Mouse (Mus musculus) heart, embryonic 14.5 days (tissue): Measurements from ENCODE around the gene Fam196b. TPM values are rescaled to one million over a fixed set of nuclear protein-coding genes. Genes with fewer than 3 reads are reported as not detected.

Source experiments
- ATAC-seq: fragments of 200-750 bp; cut with Nextera tagmentation; 2 replicates; pipeline ENCODE4 v1.8.0; 2017; ENCODE audit warnings: low read depth, moderate TSS enrichment; ENCODE audit not compliant: insufficient number of reproducible peaks, insufficient read depth, low FRiP score
- H3K27ac ChIP-seq, 2 experiments: fragments of 200-500 bp in 1 of 2; fragments of 300-500 bp in 1 of 2; sonication (generic) in 1 of 2; replicated peaks in 1 of 2; 2 replicates each; pipeline ENCODE4 v1.5.1; 2012 to 2014; ENCODE audit warnings: low read depth in 2 of 2, low read length in 2 of 2, control low read depth in 1 of 2, mild to moderate bottlenecking in 1 of 2, mixed read lengths in 1 of 2; ENCODE audit not compliant: control insufficient read depth in 1 of 2, insufficient read depth in 1 of 2
- H3K27me3 ChIP-seq: fragments of 300-500 bp; sonication (generic); 2 replicates; pipeline ENCODE4 v1.6.1; 2014; ENCODE audit warnings: mild to moderate bottlenecking, low read length, control low read depth; ENCODE audit not compliant: control insufficient read depth, insufficient read depth
- H3K36me3 ChIP-seq: fragments of 300-500 bp; sonication (generic); 2 replicates; pipeline ENCODE4 v1.6.1; 2014; ENCODE audit warnings: mild to moderate bottlenecking, control low read depth, low read length, mixed read lengths; ENCODE audit not compliant: control insufficient read depth, insufficient read depth
- H3K4me1 ChIP-seq, 2 experiments: fragments of 200-500 bp in 1 of 2; fragments of 300-500 bp in 1 of 2; sonication (generic) in 1 of 2; 2 replicates each; pipeline ENCODE4 v1.6.1; 2012 to 2014; ENCODE audit warnings: low read length in 2 of 2, control low read depth in 1 of 2, mixed read lengths in 1 of 2; ENCODE audit not compliant: control insufficient read depth in 2 of 2, insufficient read depth in 2 of 2
- H3K4me2 ChIP-seq: fragments of 300-500 bp; sonication (generic); 2 replicates; pipeline ENCODE4 v1.6.1; 2014; ENCODE audit warnings: mild to moderate bottlenecking, low read length
- H3K4me3 ChIP-seq, 2 experiments: fragments of 200-500 bp in 1 of 2; fragments of 300-500 bp in 1 of 2; sonication (generic) in 1 of 2; 2 replicates each; pipeline ENCODE4 v1.5.1; 2012 to 2014; ENCODE audit warnings: low read length in 2 of 2, mild to moderate bottlenecking in 2 of 2, control low read depth in 1 of 2, low read depth in 1 of 2, moderate library complexity in 1 of 2; ENCODE audit not compliant: control insufficient read depth in 1 of 2, insufficient read depth in 1 of 2
- H3K9ac ChIP-seq: fragments of 300-500 bp; sonication (generic); 2 replicates; pipeline ENCODE4 v1.6.1; 2014; ENCODE audit warnings: mild to moderate bottlenecking, low read length
- H3K9me3 ChIP-seq: fragments of 300-500 bp; sonication (generic); 2 replicates; pipeline ENCODE4 v1.6.1; 2016; ENCODE audit warnings: low read length, control low read depth; ENCODE audit not compliant: control insufficient read depth
- WGBS: fragments of 180-500 bp; shearing (Covaris S2); extraction: QIAGEN DNeasy Blood & Tissue Kit; methylation state at CpG from one replicate; pipeline ENCODE4 v1.1.7; 2014; 5-methylcytosine and 5-hydroxymethylcytosine counted together
- polyA plus RNA-seq: library from polyadenylated mRNA; unstranded; fragments of >200 nt; fragmentation: Nextera tagmentation; extraction: Ambion mirVana; gene quantifications from 2 replicates; pipeline ENCODE4 v1.2.1, GENCODE M21; 2014

The Fam196b gene
- polyA plus RNA-seq, 1 experiment from 2014 or later = 0.15 TPM

DNA sequence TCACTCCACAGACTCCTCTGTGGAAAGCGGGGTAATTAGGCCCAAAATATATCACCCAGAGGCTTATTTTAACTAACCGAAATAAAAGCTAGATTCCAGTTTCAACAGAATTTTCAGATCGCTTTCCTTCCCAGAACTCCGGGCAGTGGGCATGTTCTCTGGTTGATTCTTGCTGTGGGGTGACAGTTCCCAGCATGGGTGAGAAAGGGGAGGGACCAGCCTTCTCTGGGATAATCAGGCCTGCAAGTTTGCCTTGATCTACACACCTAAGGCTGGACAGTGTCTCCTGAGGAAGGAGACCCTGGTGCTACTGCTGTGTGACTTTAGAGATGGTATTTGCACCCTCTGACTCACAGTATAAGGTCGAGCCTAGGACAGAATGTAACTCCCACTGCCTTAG, 116.7 kb downstream of the Fam196b start:
- no peak for ATAC-seq
- WGBS = 39% methylated on average over 5 of the region's 5 CpGs
- H3K27me3 ChIP-seq = no peaks in the 10 kb centered on the region
- no peaks in the 10 kb centered on the region for H3K36me3 ChIP-seq
- no peak overlapping the region for H3K9ac ChIP-seq
- no peaks in the 10 kb centered on the region for H3K9me3 ChIP-seq
- H3K4me1 ChIP-seq = no peaks in the 10 kb centered on the region
- H3K27ac ChIP-seq = no peak overlapping the region
- no peak overlapping the region for H3K4me2 ChIP-seq
- H3K4me3 ChIP-seq = no peak overlapping the region

DNA sequence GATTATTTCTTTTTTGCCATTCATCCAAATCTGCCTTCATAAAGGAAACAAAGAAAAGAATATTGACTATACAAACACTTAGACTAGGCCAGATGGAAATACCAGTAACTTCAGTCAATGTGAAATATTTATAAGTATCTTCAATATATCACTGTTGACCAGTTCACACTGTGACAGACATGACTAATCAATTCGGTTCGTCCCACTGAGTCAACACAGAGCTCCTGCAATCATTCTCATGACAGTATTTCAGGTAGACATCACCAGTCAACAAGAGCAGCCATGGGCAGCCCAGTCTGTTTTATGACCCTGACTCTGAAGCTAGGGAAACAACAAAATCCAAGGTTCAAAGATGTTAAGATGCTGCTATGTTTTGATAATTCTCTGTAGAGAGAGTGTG, 117.4 kb downstream of the Fam196b start:
- 81% methylated on average over 2 of the region's 2 CpGs for WGBS
- H3K4me2 ChIP-seq = no peak overlapping the region

DNA sequence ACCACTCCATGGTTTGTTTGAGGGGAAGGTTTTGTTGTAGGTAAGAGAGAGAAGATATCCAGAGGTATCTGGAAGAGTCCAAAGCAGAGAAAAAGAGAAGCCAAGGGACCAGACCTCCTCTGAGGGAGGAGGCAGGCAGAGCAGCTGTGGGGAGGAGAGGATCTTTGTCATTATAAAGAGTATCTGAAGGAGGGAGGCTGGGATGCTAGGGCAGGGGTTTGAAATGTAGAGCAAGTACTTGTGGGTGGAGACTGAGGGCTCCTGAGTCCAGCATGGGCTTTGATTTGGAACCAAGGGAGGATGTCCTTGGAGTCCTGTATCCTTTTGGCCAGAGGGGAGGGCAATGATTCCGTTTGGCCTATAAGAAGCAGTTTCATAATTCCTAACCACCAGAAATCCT, 122.8 kb downstream of the Fam196b start:
- 58% methylated on average over 1 of the region's 1 CpGs for WGBS
- ATAC-seq = no peak
- no peak overlapping the region for H3K4me2 ChIP-seq

More for the DNA sequence above, 117.4 kb downstream of the Fam196b start:
- ATAC-seq = no peak
- H3K27me3 ChIP-seq = no peaks in the 10 kb centered on the region
- no peaks in the 10 kb centered on the region for H3K9me3 ChIP-seq
- no peak overlapping the region for H3K27ac ChIP-seq
- no peaks in the 10 kb centered on the region for H3K4me1 ChIP-seq
- H3K9ac ChIP-seq = no peak overlapping the region
- no peak overlapping the region for H3K4me3 ChIP-seq
- H3K36me3 ChIP-seq = no peaks in the 10 kb centered on the region

DNA sequence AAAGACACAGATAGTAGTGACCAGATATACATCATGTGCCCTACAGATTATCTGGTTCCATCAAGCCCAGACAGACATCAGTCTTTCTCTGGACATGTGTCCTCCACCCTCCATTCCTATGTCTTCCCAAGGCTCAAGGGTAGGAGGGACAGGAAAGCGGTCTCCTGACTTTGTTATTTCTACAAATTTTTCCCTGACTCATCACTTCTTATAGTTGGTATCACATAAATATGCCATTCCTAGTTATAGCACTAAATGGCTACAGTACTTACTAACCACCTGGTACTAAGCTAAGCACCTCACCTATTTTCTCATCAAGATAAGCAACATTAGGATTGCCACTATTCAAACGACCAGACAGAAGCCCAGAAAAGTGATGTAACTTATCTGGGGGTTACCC, 123.8 kb downstream of the Fam196b start:
- H3K4me2 ChIP-seq = no peak overlapping the region

More for the DNA sequence above, 122.8 kb downstream of the Fam196b start:
- Histone ChIP-seq H3K27me3 (no peaks in the 10 kb centered on the region), H3K9ac (no peak overlapping the region), H3K36me3 (no peaks in the 10 kb centered on the region), H3K4me3 (no peak overlapping the region), H3K4me1 (no peaks in the 10 kb centered on the region), H3K9me3 (no peaks in the 10 kb centered on the region), H3K27ac (no peak overlapping the region)

DNA sequence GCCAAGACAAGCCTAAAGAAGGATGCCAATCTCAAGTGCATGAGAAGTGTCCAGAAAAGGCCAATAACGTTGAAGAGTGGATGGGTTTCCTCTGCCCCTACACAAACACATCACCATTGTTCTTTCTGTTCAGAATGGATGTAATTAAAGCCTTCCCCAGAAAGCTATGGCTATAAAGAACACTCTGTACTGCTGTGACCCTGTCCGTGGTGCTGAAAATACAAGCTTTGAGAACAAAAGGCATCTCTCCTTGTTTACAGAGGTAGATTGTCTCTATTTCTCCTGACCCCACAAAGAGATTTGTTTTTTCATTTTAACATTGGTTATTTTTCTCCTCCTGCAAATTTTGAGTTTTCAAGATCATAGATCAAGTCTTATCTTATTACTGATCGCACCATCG, 133.3 kb downstream of the Fam196b start:
- Histone ChIP-seq H3K27me3 (no peaks in the 10 kb centered on the region), H3K4me1 (no peaks in the 10 kb centered on the region), H3K4me3 (no peak overlapping the region), H3K36me3 (no peaks in the 10 kb centered on the region), H3K4me2 (no peak overlapping the region), H3K9me3 (no peaks in the 10 kb centered on the region), H3K27ac (no peak overlapping the region), H3K9ac (no peak overlapping the region)
- no peak for ATAC-seq
- WGBS = 46% methylated on average over 4 of the region's 4 CpGs

More for the DNA sequence above, 123.8 kb downstream of the Fam196b start:
- H3K9ac ChIP-seq = no peak overlapping the region
- H3K27me3 ChIP-seq = no peaks in the 10 kb centered on the region
- no peaks in the 10 kb centered on the region for H3K36me3 ChIP-seq
- H3K4me1 ChIP-seq = no peaks in the 10 kb centered on the region
- WGBS = 57% methylated on average over 2 of the region's 2 CpGs
- H3K9me3 ChIP-seq = no peaks in the 10 kb centered on the region
- no peak overlapping the region for H3K27ac ChIP-seq
- no peak overlapping the region for H3K4me3 ChIP-seq
- ATAC-seq = no peak

DNA sequence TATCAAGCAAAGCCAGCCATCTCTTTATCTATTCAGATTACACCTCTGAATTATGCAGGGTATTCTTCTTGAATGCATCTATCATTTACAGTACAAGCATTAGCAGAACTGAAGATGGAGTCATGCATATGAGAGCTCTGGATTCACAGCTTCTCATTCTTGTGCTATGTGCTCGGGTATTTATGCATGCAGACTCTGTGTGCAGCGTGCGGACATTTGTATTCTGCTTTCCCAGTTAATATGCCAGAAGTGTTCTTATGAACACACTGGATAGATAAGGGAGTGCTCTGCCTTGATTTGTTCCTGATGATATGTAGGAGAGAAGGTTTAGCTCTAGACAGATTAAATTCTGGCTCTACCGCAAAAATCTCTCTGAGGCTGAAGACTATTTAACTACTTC, 135.3 kb downstream of the Fam196b start:
- Histone ChIP-seq H3K4me1 (no peaks in the 10 kb centered on the region), H3K27me3 (no peaks in the 10 kb centered on the region), H3K4me3 (no peak overlapping the region), H3K4me2 (no peak overlapping the region), H3K9ac (no peak overlapping the region), H3K36me3 (no peaks in the 10 kb centered on the region), H3K9me3 (no peaks in the 10 kb centered on the region), H3K27ac (no peak overlapping the region)
- ATAC-seq = no peak
- WGBS = 80% methylated on average over 4 of the region's 4 CpGs

DNA sequence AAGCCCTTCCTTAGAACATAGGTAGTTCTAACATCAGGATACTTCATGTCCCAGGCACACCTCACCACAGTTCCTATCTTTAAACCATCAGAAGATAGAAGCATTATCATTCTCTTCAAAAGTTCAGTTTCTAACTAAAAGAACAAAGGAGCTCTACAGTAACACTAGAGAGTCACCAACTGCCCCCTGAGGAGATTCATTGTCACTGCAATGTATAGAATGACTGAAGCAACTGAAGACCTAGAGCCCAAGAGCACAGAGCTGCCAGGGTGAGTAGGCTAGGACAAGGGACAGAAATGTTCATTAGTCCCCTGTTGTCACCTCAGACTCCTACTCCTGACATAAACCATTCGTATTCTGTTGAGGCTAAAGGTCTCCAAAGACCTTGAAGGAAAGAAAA, 152.4 kb downstream of the Fam196b start:
- WGBS = 33% methylated on average over 1 of the region's 1 CpGs
- no peaks in the 10 kb centered on the region for H3K27me3 ChIP-seq
- no peak overlapping the region for H3K4me3 ChIP-seq
- H3K27ac ChIP-seq = no peak overlapping the region
- no peak for ATAC-seq
- H3K9me3 ChIP-seq = no peaks in the 10 kb centered on the region
- H3K4me1 ChIP-seq = no peaks in the 10 kb centered on the region
- no peak overlapping the region for H3K4me2 ChIP-seq
- no peak overlapping the region for H3K9ac ChIP-seq
- no peaks in the 10 kb centered on the region for H3K36me3 ChIP-seq

DNA sequence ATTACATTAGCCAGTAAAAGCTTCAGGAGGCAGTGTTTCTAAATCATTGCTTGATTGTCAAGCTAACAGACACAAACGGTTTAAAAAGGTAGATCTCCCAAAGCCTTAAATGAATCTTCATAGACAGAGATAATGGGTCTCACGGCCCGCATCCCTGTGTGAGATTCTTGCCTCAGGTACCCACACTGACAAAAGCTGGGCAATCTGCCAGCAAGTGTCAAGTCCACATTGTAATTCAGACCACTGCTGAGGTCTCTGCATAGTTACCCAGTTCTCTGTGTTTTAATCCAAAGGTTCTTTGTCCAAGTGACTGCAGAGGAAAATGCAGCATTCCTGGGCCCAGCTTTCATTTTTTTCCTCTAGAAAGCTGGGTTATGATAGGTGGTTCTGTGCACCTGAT, 153.9 kb downstream of the Fam196b start:
- Histone ChIP-seq H3K9ac (no peak overlapping the region), H3K4me2 (no peak overlapping the region), H3K9me3 (no peaks in the 10 kb centered on the region), H3K27ac (no peak overlapping the region), H3K36me3 (no peaks in the 10 kb centered on the region), H3K4me3 (no peak overlapping the region), H3K4me1 (no peaks in the 10 kb centered on the region), H3K27me3 (no peaks in the 10 kb centered on the region)
- WGBS = 45% methylated on average over 3 of the region's 3 CpGs
- no peak for ATAC-seq
